Mouse (Mus musculus) small intestine, adult 2 months (tissue): ENCODE data around the gene Carhsp1.

Source experiments
- CTCF ChIP-seq: fragments of 200-500 bp; IDR thresholded peaks from 2 replicates; pipeline ENCODE4 v1.5.1; 2012; ENCODE audit warnings: low read depth, mild to moderate bottlenecking, control low read depth, inconsistent platforms, low read length, moderate library complexity, mixed read lengths; ENCODE audit not compliant: insufficient replicate concordance, insufficient read length; ENCODE audit errors: extremely low read depth
- POLR2A ChIP-seq: fragments of 200-500 bp; IDR thresholded peaks from 2 replicates; pipeline ENCODE4 v1.6.1; 2012; ENCODE audit warnings: low read depth, mild to moderate bottlenecking, control low read depth, inconsistent platforms, low read length, moderate library complexity

GRCm38 (mm10) chr16:8669432-8669831 is 2.5 kb downstream of the Carhsp1 start:
- TF ChIP-seq CTCF (no peak), POLR2A (no peak)
